Mouse (Mus musculus): ENCODE measurements at regions not wholly inside any gene's neighbourhood (a gene's known extent, or its start where the extent isn't known, plus 50 kb on each side); places are given as distances from the start of the nearest gene placed in this dataset.

- TF ChIP-seq GATA4 (IDR thresholded peaks at IDR 0.05; ENCODE audit: insufficient replicate concordance, low read length): no peak
Observed at GRCm38 (mm10) chr1:73363549-73364299, 348.0 kb upstream of the Tnp1 start.

- TF ChIP-seq GATA4 (IDR thresholded peaks at IDR 0.05; ENCODE audit: insufficient replicate concordance, low read length): no peak
Observed at GRCm38 (mm10) chr1:73362122-73362521, 346.4 kb upstream of the Tnp1 start.

DNA sequence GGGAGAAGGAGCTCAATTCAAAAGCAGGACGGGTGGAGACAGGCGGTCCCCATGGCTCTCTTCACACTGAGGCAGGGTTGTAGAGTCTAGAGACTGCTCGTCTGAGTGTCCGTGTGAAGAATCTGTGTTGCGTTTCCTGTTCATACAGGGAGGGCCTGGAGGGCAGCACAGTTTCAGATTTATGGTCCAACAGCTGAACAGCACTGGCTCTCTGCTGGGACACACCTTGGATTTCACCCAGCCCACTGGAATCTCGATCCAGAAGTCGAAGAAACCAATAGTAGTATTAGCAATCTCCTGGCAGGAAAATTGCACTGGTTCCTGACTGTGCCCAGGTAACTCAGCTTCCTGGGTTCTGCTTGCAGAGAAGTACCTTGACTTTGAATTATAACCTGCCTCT, 345.6 kb upstream of the Tnp1 start:
- TF ChIP-seq GATA4 (IDR thresholded peaks at IDR 0.05; ENCODE audit: insufficient replicate concordance, low read length): no peak

DNA sequence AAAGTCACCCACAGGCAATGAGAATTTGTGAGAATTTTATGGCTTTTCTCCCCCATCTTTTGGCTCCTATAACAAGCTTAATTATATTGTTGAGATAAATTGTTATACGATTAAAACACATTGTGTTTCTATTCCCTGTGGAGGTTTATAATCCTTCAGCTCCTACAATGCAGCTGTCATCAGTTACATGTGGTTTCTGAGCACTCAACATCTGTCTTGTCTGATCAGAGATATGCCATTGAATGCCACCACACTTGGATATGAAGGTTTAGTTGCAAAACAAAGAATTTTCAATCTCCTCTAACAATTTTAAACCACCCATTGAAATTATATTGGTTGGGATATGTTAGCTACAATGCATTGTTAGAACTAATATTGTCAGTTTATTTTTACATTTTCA, 338.7 kb upstream of the Tnp1 start:
- TF ChIP-seq GATA4 (IDR thresholded peaks at IDR 0.05; ENCODE audit: insufficient replicate concordance, low read length): no peak

DNA sequence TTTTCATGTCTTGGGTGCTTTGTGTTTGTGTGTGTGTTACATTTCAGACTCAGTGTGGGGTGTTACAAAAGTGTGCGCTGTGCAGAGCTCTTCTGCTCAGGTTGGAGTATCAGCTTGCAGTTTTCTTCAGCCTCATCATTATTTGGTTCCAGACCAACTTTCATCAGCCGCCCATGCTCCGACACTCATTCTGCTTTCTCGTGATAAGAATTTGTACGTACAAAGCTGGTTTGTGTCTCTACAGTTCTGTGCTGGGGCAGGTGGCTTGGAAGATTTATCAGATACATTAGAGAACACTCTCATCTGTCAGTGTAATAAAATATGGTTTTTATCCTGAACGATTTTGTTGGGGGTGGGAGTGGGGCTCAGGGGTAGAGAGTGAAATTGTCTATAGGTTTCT, 332.8 kb upstream of the Tnp1 start:
- TF ChIP-seq GATA4 (IDR thresholded peaks at IDR 0.05; ENCODE audit: insufficient replicate concordance, low read length): no peak

DNA sequence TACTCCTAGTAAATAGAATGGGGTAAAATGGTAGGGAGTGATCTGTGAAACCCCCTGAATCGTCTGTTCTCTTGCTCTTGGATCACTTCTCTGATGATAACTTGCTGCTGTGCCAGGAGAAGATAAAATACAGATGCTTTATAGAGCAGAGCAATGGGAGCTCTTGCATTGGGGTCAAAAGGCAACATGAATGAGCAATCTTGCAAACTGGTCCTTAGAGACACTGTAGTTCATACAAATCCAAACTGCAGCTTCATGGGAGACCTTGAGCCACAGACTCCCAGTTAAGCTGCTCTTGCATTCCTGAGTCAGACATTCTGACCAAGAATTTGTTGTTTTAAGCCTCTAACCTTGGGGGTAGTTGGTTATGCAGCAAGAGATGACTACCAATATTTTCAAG, 328.9 kb upstream of the Tnp1 start:
- no peak for TF ChIP-seq GATA4 (IDR thresholded peaks at IDR 0.05; ENCODE audit: insufficient replicate concordance, low read length)

DNA sequence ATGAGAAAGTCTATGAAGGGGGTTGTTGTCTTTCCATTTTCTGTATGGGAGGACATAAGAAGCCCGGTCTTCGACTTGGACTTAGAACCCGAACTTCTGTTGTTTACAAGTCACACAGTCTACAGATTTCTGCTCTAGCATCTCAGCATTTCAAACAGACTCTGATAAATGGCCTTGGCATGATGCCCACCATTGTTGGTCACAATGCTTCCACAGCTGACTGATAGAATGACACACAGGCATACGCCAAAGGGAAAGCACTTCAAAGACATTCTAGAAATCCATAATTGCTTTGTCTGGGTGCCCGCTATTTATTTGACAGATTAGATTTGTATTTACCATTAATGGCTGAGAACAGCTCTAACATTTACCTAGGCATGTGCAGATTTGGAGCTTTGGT, 326.2 kb upstream of the Tnp1 start:
- TF ChIP-seq GATA4 (IDR thresholded peaks at IDR 0.05; ENCODE audit: insufficient replicate concordance, low read length): no peak

GRCm38 (mm10) chr1:73337401-73337800, 321.7 kb upstream of the Tnp1 start:
- no peak for TF ChIP-seq GATA4 (IDR thresholded peaks at IDR 0.05; ENCODE audit: insufficient replicate concordance, low read length)

DNA sequence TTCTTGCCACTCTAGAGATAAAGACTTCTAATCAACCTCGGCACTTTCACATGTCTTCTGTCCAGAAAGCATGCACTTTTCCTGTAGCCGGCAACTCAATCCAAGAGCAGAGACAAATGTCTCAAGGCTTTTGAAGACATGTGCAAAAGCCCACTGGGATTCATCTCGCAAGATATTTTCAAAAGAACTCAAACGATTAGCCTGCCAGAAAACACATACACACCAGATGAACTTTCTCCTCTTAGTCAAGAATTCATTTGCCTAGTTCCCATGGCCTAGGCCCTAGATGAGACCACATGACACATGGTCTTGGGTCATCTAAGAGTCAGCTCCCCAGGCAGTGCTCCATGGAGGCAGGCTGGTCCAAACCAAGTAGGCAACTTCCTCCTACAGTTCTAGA, 293.8 kb upstream of the Tnp1 start:
- TF ChIP-seq GATA4 (IDR thresholded peaks at IDR 0.05; ENCODE audit: insufficient replicate concordance, low read length): no peak

DNA sequence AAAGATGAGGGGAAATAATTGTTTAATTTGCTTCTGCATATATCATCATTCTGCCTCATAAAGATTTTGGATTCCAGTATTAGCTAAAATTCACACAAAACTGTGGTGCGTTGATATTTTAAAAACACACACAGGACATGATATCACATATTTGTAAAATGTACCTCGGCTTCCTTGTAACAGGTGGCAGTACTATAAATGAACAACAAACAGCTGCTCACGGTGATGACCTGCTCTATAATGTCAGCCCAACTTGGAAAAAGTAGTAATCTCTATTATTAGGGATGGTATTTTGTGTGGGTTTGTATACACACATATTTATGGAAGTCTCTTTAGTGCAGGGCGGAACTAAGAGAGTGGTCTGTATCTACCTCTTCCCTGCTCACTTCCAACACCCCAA, 292.7 kb upstream of the Tnp1 start:
- TF ChIP-seq GATA4 (IDR thresholded peaks at IDR 0.05; ENCODE audit: insufficient replicate concordance, low read length): no peak

DNA sequence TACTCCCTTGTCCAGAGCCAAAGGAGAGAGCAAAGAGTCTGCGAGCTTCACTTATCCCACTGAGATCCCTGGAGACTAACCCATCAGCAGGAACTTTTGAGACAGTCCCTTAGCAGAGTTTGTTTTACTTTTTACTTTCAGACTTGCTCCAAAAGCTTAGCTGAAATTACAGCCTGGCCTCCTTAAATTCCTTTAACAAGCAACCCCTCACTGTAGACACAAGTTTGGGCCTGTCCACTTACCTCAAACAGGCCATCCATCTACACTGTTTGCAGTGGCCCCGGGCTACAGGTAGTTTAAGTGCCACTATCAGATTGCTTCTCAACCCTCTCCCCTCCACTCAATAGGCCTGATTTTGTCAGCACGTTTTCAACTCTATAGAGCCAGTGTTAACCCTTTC, 291.5 kb upstream of the Tnp1 start:
- no peak for TF ChIP-seq GATA4 (IDR thresholded peaks at IDR 0.05; ENCODE audit: insufficient replicate concordance, low read length)

- TF ChIP-seq GATA4 (IDR thresholded peaks at IDR 0.05; ENCODE audit: insufficient replicate concordance, low read length): no peak
Observed at GRCm38 (mm10) chr1:73299978-73300688, 284.4 kb upstream of the Tnp1 start.

DNA sequence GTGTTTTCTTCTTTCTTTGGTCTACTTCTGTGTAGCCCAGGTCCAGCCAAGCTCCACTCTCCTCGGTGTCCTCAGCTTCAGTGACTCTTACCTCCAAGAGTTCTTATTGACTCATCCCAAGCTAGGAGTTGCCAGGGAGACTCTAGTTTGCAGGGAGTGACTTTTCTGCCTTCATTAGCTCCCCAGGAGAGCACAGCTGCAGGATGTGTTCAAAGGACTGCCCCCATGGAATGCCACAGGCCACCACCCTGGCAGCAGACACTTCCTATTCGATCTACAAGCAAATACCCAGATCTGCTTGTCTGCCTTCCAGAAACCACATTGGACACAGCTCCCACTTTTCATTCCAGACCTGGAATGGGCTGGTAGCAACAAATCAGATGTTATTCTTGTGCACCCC, 269.6 kb upstream of the Tnp1 start:
- no peak for TF ChIP-seq GATA4 (IDR thresholded peaks at IDR 0.05; ENCODE audit: insufficient replicate concordance, low read length)

DNA sequence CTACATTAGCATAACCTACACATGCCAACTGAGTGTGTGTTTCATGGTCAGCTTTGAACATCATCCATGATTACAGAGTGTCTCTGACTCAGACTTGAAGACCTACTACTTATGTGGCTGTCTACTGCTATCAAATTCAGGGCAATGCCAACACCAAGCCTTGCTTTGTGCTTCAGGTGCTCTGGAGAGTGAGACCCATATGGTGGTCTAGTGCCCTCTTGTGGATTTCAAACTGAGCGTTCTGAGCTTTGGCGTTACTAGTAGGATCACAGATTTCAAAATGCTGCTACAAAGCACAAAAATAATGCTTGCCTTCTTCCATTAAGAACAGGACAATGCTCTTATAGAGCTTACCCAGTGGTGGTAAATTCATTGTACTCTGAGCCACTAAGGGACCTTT, 258.8 kb upstream of the Tnp1 start:
- no peak for TF ChIP-seq GATA4 (IDR thresholded peaks at IDR 0.05; ENCODE audit: insufficient replicate concordance, low read length)

DNA sequence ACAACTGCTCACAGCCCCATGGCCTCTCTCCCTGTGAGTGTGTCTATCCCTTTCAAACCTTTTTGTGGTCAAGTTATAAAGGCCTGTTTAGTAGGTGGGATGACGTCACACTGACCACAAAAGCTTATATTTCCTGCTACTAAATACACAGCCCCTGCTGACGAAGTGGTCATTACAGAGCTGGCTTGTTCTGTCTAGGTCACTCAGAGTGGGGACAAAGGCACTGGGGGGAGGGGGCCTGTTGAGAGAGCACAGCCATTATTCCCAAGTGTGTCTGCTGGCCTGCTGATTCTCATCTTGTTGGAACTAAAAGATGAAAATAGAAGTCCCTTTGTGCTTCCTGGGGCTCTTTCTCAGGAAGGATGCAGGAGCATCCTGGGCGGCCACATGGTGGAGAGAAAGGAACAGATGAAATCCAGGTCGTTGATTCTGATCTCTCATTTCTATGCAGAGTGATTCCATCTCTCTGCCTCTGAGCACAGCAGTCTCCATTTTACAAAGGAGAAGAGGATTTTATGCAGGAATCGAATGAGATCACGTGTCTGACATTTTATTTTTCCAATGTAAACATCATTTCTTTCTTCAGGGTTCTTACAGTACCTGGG, 255.2 kb upstream of the Tnp1 start:
- no peak for TF ChIP-seq GATA4 (IDR thresholded peaks at IDR 0.05; ENCODE audit: insufficient replicate concordance, low read length)

DNA sequence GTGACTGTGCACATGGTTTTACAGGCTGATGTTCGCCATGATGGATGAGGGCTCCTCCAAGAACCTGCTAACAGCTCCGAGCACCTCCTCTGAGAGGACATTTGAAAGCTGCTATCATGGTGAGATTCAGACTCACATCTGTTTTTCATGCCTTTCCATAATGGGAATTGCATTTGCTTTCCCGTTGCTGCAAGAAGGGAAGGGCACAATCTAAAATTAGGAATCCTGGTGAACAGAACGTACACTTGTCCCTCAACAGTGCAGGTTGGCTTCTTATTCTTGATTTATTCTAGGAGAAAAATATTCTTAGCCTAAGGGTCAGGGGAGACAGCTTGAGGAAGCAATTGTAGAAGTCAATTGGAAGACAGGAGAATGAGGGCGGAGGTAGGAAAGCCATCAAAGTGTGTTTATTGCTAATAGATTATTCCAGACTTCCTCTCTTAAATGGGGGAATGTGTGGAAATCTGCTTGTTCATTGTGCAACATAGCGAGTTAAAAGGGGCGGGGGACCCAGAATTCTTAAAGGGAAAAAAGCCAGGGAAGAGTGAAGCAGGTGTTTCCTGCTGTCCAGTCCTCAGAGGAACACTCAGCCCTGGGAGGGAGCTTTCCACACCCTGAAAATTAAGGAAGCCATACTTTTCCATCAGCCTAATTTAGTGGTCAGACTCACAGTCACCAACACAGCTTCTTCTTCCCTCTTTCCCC, 253.5 kb upstream of the Tnp1 start:
- no peak for TF ChIP-seq GATA4 (IDR thresholded peaks at IDR 0.05; ENCODE audit: insufficient replicate concordance, low read length)

Data from liver, adult (tissue).